ENCODE assay signal across 14 mouse cellular contexts in the genomic region with DNA sequence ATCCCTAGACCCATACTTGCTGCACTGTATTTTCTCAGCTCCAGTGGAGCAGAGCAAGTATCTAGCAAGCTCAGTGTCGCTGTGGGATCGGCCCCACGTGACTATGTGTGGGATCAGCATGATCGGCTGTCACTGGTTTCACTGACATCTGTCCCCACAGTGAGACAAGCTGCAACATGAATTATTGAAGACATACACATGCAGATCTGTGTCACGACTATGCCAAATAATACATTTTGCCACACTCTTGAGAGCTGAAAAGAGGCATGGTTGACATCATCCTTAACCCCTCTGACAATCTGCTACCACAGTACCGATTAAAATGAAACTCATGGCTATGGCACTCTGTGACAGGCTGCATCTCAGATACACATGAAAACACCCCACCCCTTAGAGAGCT. TPM values are rescaled to one million over a fixed set of nuclear protein-coding genes. Genes with fewer than 3 reads are reported as not detected.
DNase-seq lines count a peak whose midpoint lies in the region; ATAC-seq lines count a peak whose summit lies in the region.
"Had no signal": no experiment of that assay in that cellular context is flagged by ENCODE, and none has a peak within 500 bp of the region (broad histone marks: within the 10 kb centered on the region; RNA-seq: fewer than 3 reads in every experiment).

No protein-coding gene starts in this region.

- no peaks in the 10 kb centered on the region for H3K9me3 ChIP-seq in midbrain, embryonic 11.5 days (ENCODE audit: control insufficient read depth, low read length)
- no peaks in the 10 kb centered on the region for H3K9me3 ChIP-seq in midbrain, embryonic 10.5 days (replicated peaks)
- H3K9me3 ChIP-seq in midbrain, embryonic 13.5 days = no peaks in the 10 kb centered on the region
- no peaks in the 10 kb centered on the region for H3K9me3 ChIP-seq in intestine, embryonic 16.5 days (ENCODE audit: control insufficient read depth, low read length)
- H3K9me3 ChIP-seq: limb, embryonic 10.5 days had no signal

- H3K4me1 ChIP-seq in midbrain, embryonic 11.5 days (ENCODE audit: control insufficient read depth, insufficient read depth, low read length) = no peaks in the 10 kb centered on the region
- H3K4me1 ChIP-seq in midbrain, embryonic 10.5 days = no peaks in the 10 kb centered on the region
- peaks cover 4% of the 10 kb centered on the region; the same call in 1 of the 2 replicates for H3K4me1 ChIP-seq in midbrain, embryonic 13.5 days (replicated peaks)
- H3K4me1 ChIP-seq in intestine, embryonic 16.5 days (ENCODE audit: control insufficient read depth, insufficient read depth, low read length) = no peaks in the 10 kb centered on the region
- H3K4me1 ChIP-seq: limb, embryonic 10.5 days had no signal

- H3K9ac ChIP-seq in midbrain, embryonic 11.5 days (ENCODE audit: low read length) = no peak overlapping the region
- H3K9ac ChIP-seq in midbrain, embryonic 13.5 days (replicated peaks) = no peak overlapping the region
- no peak overlapping the region for H3K9ac ChIP-seq in intestine, embryonic 16.5 days (ENCODE audit: low read depth, low read length)
- H3K9ac ChIP-seq: liver, postnatal 0 days had no signal

- WGBS in midbrain, embryonic 11.5 days = 74% methylated on average over 6 of the region's 6 CpGs
- WGBS in midbrain, embryonic 10.5 days = 92% methylated on average over 6 of the region's 6 CpGs
- WGBS in midbrain, embryonic 13.5 days = 48% methylated on average over 6 of the region's 6 CpGs
- WGBS in intestine, embryonic 16.5 days = 77% methylated on average over 6 of the region's 6 CpGs

- H3K36me3 ChIP-seq in midbrain, embryonic 11.5 days (ENCODE audit: control insufficient read depth, insufficient read depth, low read length) = no peaks in the 10 kb centered on the region
- no peaks in the 10 kb centered on the region for H3K36me3 ChIP-seq in midbrain, embryonic 10.5 days
- no peaks in the 10 kb centered on the region for H3K36me3 ChIP-seq in midbrain, embryonic 13.5 days
- H3K36me3 ChIP-seq in intestine, embryonic 16.5 days (ENCODE audit: control insufficient read depth, insufficient read depth, low read length) = no peaks in the 10 kb centered on the region
- H3K36me3 ChIP-seq: limb, embryonic 10.5 days had no signal

- peak; percentile 50; the same call in 1 of the 2 replicates for ATAC-seq in midbrain, embryonic 11.5 days (ENCODE audit: low FRiP score)
- peak; percentile 88 for ATAC-seq in midbrain, embryonic 13.5 days
- ATAC-seq in intestine, embryonic 16.5 days = no peak
- ATAC-seq: liver, postnatal 0 days had no signal

- peak; percentile 84 to 90 for DNase-seq in cerebellum, postnatal 10 days
- no peak for DNase-seq in cerebellum, adult 11-12 months
- DNase-seq in midbrain, embryonic 11.5 days (ENCODE audit: low spot score, missing footprints) = no peak
- DNase-seq in midbrain, embryonic 10.5 days (ENCODE audit: low spot score) = no peak
- no peak for DNase-seq in right cerebral cortex, adult 2 months (ENCODE audit: low spot score in 2 of 2)
- no peak for DNase-seq in ovary, adult 18-20 months (ENCODE audit: low spot score)
- DNase-seq: heart, postnatal 4 days; liver, postnatal 0 days had no signal

- no peaks in the 10 kb centered on the region for H3K27me3 ChIP-seq in midbrain, embryonic 11.5 days (ENCODE audit: control insufficient read depth, insufficient read depth, low read length)
- no peaks in the 10 kb centered on the region for H3K27me3 ChIP-seq in midbrain, embryonic 10.5 days (ENCODE audit: low read depth, poor library complexity, severe bottlenecking)
- no peaks in the 10 kb centered on the region for H3K27me3 ChIP-seq in midbrain, embryonic 13.5 days
- H3K27me3 ChIP-seq in intestine, embryonic 16.5 days (replicated peaks; ENCODE audit: control insufficient read depth, insufficient read depth, low read length) = no peaks in the 10 kb centered on the region

- H3K4me3 ChIP-seq in midbrain, embryonic 11.5 days (ENCODE audit: low read depth, low read length) = no peak overlapping the region
- H3K4me3 ChIP-seq in midbrain, embryonic 10.5 days = no peak overlapping the region
- no peak overlapping the region for H3K4me3 ChIP-seq in midbrain, embryonic 13.5 days (replicated peaks)
- no peak overlapping the region for H3K4me3 ChIP-seq in intestine, embryonic 16.5 days (ENCODE audit: low read length)
- H3K4me3 ChIP-seq: limb, embryonic 10.5 days had no signal

- H3K4me2 ChIP-seq in midbrain, embryonic 11.5 days = no peak overlapping the region
- no peak overlapping the region for H3K4me2 ChIP-seq in midbrain, embryonic 13.5 days (replicated peaks)
- no peak overlapping the region for H3K4me2 ChIP-seq in intestine, embryonic 16.5 days (ENCODE audit: low read depth, low read length)

- H3K27ac ChIP-seq in midbrain, embryonic 11.5 days (ENCODE audit: low read depth, low read length) = no peak overlapping the region
- no peak overlapping the region for H3K27ac ChIP-seq in midbrain, embryonic 10.5 days (replicated peaks)
- H3K27ac ChIP-seq in midbrain, embryonic 13.5 days = no peak overlapping the region
- H3K27ac ChIP-seq in intestine, embryonic 16.5 days (ENCODE audit: low read length) = no peak overlapping the region
- H3K27ac ChIP-seq: kidney, postnatal 0 days; limb, embryonic 10.5 days had no signal

RNA-seq across cellular contexts. Expression of gene Naa11, which starts 23.7 kb away (rescaled TPM):
- polyA plus RNA-seq in midbrain, embryonic 11.5 days (2014; fragmentation: Nextera tagmentation; extraction: Ambion mirVana) = not detected in 2 replicates
- not detected in 2 replicates for polyA plus RNA-seq in midbrain, embryonic 10.5 days (2016; fragmentation: Nextera tagmentation; extraction: Ambion mirVana)
- 0.05 and 0.12 TPM in 2 replicates for polyA plus RNA-seq in midbrain, embryonic 13.5 days (2015; fragmentation: Nextera tagmentation; extraction: Ambion mirVana)
- 0.05 TPM in 1 of 2 replicates, not detected in the other for polyA plus RNA-seq in intestine, embryonic 16.5 days (2015; fragmentation: Nextera tagmentation; extraction: Ambion mirVana)
- polyA plus RNA-seq: embryonic facial prominence, embryonic 11.5 days; kidney, postnatal 0 days; limb, embryonic 10.5 days; liver, postnatal 0 days had no signal

RNA-seq across cellular contexts. Expression of gene Gk2, which starts 41.0 kb away (rescaled TPM):
- not detected in 2 replicates for polyA plus RNA-seq in midbrain, embryonic 11.5 days (2014; fragmentation: Nextera tagmentation; extraction: Ambion mirVana)
- not detected in 2 replicates for polyA plus RNA-seq in midbrain, embryonic 10.5 days (2016; fragmentation: Nextera tagmentation; extraction: Ambion mirVana)
- 0.10 TPM in 1 of 2 replicates, not detected in the other for polyA plus RNA-seq in midbrain, embryonic 13.5 days (2015; fragmentation: Nextera tagmentation; extraction: Ambion mirVana)
- polyA plus RNA-seq in intestine, embryonic 16.5 days (2015; fragmentation: Nextera tagmentation; extraction: Ambion mirVana) = not detected in 2 replicates
- polyA plus RNA-seq: embryonic facial prominence, embryonic 11.5 days; kidney, postnatal 0 days; limb, embryonic 10.5 days; liver, postnatal 0 days; stomach, embryonic 14.5 days had no signal

Comparison
In these comparisons a context has a peak if more than half of its experiments do, and no peak if none do; other contexts are left out.
1. DNase-seq: peak in cerebellum, postnatal 10 days (2 of 2); none in cerebellum, adult 11-12 months (single experiment), midbrain, embryonic 11.5 days (single experiment), midbrain, embryonic 10.5 days (single experiment), right cerebral cortex, adult 2 months (0 of 2) and ovary, adult 18-20 months (single experiment).